Mouse (Mus musculus) left cerebral cortex, postnatal 25 days (tissue): ENCODE results near the gene Ispd. TPM values are rescaled to one million over a fixed set of nuclear protein-coding genes. Genes with fewer than 3 reads are reported as not detected.

Experiments used
- DNase-seq, 2 experiments: peaks; one replicate each; pipeline ENCODE4 v3.0.0; 2022; ENCODE audit warnings: low spot score in 2 of 2, mixed read lengths in 1 of 2
- intact Hi-C: fragments of 180-260 bp; cut with DNase I; formaldehyde crosslinking; loops from one replicate; pipeline ENCODE4 v1.15.1; 2025
- total RNA-seq, 2 experiments: library from RNA; stranded (reverse); gene quantifications; 2 replicates each; pipeline ENCODE4 v1.2.3; 2021

Ispd gene
- total RNA-seq, 2 experiments from 2014 or later: 11.4 to 11.6 TPM

GRCm38 (mm10) chr12:36457726-36458125, 76.5 kb downstream of the Ispd start:
- DNase-seq: peak in 1 of 2 experiments; percentile 37
- intact Hi-C loops: no loop called here

- intact Hi-C loops: no loop called here
- DNase-seq: no peak
Observed at GRCm38 (mm10) chr12:36468325-36469044, 87.2 kb downstream of the Ispd start.

- peak in 1 of 2 experiments; percentile 46 for DNase-seq
- intact Hi-C loops: no loop called here
Observed at GRCm38 (mm10) chr12:36471411-36471810, 90.2 kb downstream of the Ispd start.

GRCm38 (mm10) chr12:36474171-36474570, 92.9 kb downstream of the Ispd start:
- intact Hi-C loops: no loop called here
- DNase-seq: no peak

GRCm38 (mm10) chr12:36475269-36475668, 94.0 kb downstream of the Ispd start:
- DNase-seq: no peak
- intact Hi-C loops: no loop called here

GRCm38 (mm10) chr12:36476476-36476875, 95.2 kb downstream of the Ispd start:
- DNase-seq: no peak
- intact Hi-C loops: no loop called here

GRCm38 (mm10) chr12:36477501-36477900, 96.3 kb downstream of the Ispd start:
- no peak for DNase-seq
- intact Hi-C loops: no loop called here

GRCm38 (mm10) chr12:36477926-36478325, 96.7 kb downstream of the Ispd start:
- intact Hi-C loops: no loop called here
- no peak for DNase-seq

- intact Hi-C loops: no loop called here
- DNase-seq: no peak
Observed at GRCm38 (mm10) chr12:36481742-36482141, 100.5 kb downstream of the Ispd start.

- DNase-seq: no peak
- intact Hi-C loops: no loop called here
Observed at GRCm38 (mm10) chr12:36483346-36483745, 102.1 kb downstream of the Ispd start.

GRCm38 (mm10) chr12:36497565-36497964, 116.3 kb downstream of the Ispd start:
- no peak for DNase-seq

GRCm38 (mm10) chr12:36507111-36507903, 126.1 kb downstream of the Ispd start:
- no peak for DNase-seq
- intact Hi-C loops: no loop called here

More at GRCm38 (mm10) chr12:36497565-36497964, 116.3 kb downstream of the Ispd start:
- intact Hi-C loops: no loop called here

- DNase-seq: no peak
- intact Hi-C loops: no loop called here
Observed at GRCm38 (mm10) chr12:36509954-36510642, 128.8 kb downstream of the Ispd start.

- no peak for DNase-seq
- intact Hi-C loops: no loop called here
Observed at GRCm38 (mm10) chr12:36521774-36522173, 140.5 kb downstream of the Ispd start.

GRCm38 (mm10) chr12:36523515-36523914, 142.3 kb downstream of the Ispd start:
- intact Hi-C loops: no loop called here

GRCm38 (mm10) chr12:36530920-36531319, 149.7 kb downstream of the Ispd start:
- no peak for DNase-seq
- intact Hi-C loops: no loop called here

More at GRCm38 (mm10) chr12:36523515-36523914, 142.3 kb downstream of the Ispd start:
- DNase-seq: no peak

- intact Hi-C loops: no loop called here
- no peak for DNase-seq
Observed at GRCm38 (mm10) chr12:36531421-36532072, 150.3 kb downstream of the Ispd start.

- no peak for DNase-seq
- intact Hi-C loops: no loop called here
Observed at GRCm38 (mm10) chr12:36532525-36532924, 151.3 kb downstream of the Ispd start.

- no peak for DNase-seq
- intact Hi-C loops: no loop called here
Observed at GRCm38 (mm10) chr12:36533160-36533900, 152.1 kb downstream of the Ispd start.
